Mouse (Mus musculus): Measurements from ENCODE around the gene Lck.

Lck gene

GRCm38 (mm10) chr4:129508237-129508515 lies 65.3 kb downstream of the Lck start:
- DNase-seq (ENCODE audit: low spot score): peak; percentile 45

DNA sequence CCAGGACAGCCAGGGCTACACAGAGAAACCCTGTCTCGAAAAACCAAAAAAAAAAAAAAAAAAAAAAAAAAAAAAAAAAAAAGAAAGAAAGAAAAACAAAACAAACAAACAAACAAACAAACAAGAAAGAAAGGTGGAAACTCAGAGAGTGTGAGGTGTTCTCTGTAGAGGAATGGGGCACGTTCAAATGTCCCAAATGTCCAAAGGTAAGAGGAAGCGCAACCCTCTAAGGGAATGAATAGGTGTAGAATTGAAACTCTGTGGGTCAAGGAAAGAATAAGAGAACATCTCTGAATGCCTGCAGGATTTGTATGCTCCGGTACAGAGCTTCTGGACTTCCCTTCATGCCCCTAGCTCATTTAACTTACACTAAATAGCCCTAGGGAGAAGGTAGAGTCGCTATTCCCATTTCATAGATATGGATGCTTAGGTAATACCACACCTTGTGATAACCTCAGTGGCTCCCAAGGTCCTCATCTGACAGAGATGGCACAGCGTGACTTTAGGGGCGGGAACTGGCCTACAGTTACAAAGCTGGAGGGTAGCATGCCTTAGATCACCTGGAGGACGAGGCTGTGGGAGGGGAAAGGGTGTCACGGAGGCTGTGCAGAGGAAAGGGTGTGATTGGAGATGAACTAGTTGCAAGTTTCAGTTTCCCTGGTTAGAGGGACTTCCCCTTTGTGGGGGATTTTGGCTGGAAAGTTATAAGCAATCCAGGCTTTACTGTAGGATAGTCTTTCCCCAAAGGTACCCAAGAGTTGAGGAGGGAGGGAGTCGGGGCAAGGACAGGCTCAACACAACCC lies 65.8 kb downstream of the Lck start:
- no peak for DNase-seq (ENCODE audit: low spot score)

GRCm38 (mm10) chr4:129505511-129505910 lies 67.9 kb downstream of the Lck start:
- DNase-seq (ENCODE audit: low spot score): no peak

DNA sequence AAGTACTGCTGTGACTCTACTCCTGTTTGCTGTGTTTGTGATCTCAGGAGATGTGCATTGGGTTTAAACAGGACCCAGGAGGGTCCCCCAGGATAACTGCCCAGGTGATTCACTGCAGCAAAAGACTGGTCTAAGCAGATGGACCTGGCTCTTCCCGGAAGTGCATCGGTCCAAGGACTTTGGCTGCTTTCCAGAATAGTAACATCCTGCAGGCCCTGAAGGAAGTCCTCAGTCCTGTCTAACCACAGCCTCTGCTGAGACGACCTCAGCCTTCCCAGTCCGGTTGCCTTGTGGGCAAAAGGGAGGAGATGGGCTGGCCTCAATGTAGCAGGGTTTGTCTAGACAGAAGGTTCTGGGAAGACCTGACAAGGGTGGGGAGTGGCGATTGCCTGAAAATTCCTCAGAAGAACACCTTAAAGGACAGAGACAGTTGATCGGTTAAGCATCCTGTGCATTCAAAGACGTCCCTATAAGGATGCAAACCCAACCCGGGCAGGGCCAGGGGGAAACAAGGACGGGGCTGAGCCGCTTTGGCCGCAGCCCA lies 70.5 kb downstream of the Lck start:
- DNase-seq (ENCODE audit: low spot score): no peak

DNA sequence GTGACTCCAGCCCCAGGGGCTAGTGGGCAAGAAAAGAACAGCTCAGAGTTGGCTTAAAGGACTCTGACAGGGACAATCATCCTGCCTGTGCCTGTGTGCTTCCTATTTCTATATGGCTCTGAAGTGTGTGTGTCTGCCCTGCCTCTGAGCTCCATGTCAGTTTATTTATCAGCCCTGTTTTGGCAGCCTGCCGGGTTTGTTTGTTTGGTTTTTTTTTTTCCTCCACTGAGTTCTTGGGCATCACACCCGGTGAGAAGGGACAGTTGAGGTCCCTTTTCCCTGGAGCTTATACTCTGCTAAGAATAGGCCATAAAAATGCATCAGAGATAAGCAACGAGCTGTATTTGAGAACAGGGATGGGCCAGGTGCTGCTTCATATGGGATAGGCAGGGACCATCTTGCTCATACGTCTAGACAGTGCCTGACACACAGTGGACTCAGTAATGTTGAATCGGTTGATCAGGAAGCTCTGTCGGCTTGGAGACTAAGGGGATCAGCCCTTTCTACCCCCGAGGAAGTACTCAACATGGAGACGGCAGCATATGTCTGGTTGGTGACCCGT lies 71.0 kb downstream of the Lck start:
- peak; percentile 58 for DNase-seq (ENCODE audit: low spot score)

GRCm38 (mm10) chr4:129500607-129501566 lies 72.6 kb downstream of the Lck start:
- DNase-seq (ENCODE audit: low spot score): peak; percentile 94

- DNase-seq (ENCODE audit: low spot score): no peak
Measured at GRCm38 (mm10) chr4:129500017-129500416, 73.4 kb downstream of the Lck start.

DNA sequence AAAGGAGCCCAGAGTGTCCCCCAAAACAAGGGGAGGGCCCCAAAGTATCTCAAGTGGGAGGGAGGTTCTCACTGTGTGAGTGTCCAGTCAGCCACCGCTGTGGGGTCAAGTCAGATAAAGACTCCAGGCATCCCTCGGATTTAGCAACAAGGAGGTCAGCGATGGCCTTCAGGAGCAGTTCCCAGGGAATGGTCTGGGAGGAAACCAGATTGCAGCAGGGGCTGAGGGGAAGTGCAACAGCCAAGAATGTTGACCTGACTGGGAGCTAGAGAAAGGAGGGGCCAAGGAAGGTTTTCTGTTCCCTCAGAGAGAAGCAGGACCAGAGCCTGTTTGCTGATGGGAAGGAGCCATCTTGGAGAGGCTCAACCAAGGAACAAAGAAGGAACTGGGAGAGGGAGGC lies 74.5 kb downstream of the Lck start:
- peak; percentile 55 for DNase-seq (ENCODE audit: low spot score)

Measured in testis, postnatal 10 days (tissue).